Mouse (Mus musculus): ENCODE data around the gene Ctla2b. TPM values are rescaled to one million over a fixed set of nuclear protein-coding genes. Genes with fewer than 3 reads are reported as not detected.

Ctla2b gene
- total and polyA plus RNA-seq, 2 experiments from 2014 or later = 0.87 to 2.2 TPM

GRCm38 (mm10) chr13:60892301-60892700 is 4.9 kb downstream of the Ctla2b start:
- ATAC-seq (no peak), DNase-seq (no peak)
- Histone ChIP-seq H3K4me1 (ENCODE audit: insufficient read depth) (no peaks in the 10 kb centered on the region), H3K36me3 (ENCODE audit: insufficient read depth) (no peaks in the 10 kb centered on the region), H3K27me3 (ENCODE audit: insufficient read depth, low read length) (no peaks in the 10 kb centered on the region), H3K9ac (no peak overlapping the region), H3K9me3 (ENCODE audit: low read length) (0 out of 2 replicates have a peak, but pooled peaks cover 5% of the 10 kb centered on the region), H3K4me3 (ENCODE audit: low read depth, low read length) (no peak overlapping the region), H3K27ac (ENCODE audit: low read depth, low read length) (no peak overlapping the region), H3K4me2 (ENCODE audit: low read depth) (no peak overlapping the region)
- WGBS = 96% methylated on average over 1 of the region's 1 CpGs
- TF ChIP-seq CTCF (IDR thresholded peaks at IDR 0.05; ENCODE audit: low read depth) = no peak

- no peaks in the 10 kb centered on the region for H3K4me1 ChIP-seq (ENCODE audit: insufficient read depth)
- no peak within 1 kb of the TSS for H3K4me2 ChIP-seq (ENCODE audit: low read depth)
- H3K4me3 ChIP-seq (ENCODE audit: low read depth, low read length) = no peak within 1 kb of the TSS
- no peaks in the 10 kb centered on the region for H3K36me3 ChIP-seq (ENCODE audit: insufficient read depth)
- H3K9me3 ChIP-seq (ENCODE audit: low read length) = no peaks in the 10 kb centered on the region
- no peak within 1 kb of the TSS for H3K9ac ChIP-seq
- ATAC-seq (no peak), DNase-seq (no peak)
- no peak for TF ChIP-seq CTCF (IDR thresholded peaks at IDR 0.05; ENCODE audit: low read depth)
- WGBS = 67% methylated on average over 1 of the region's 1 CpGs
- H3K27me3 ChIP-seq (ENCODE audit: insufficient read depth, low read length) = no peaks in the 10 kb centered on the region
- H3K27ac ChIP-seq (ENCODE audit: low read depth, low read length) = no peak within 1 kb of the TSS
Measured at GRCm38 (mm10) chr13:60864281-60864680, 33.0 kb downstream of the Ctla2b start, which contains the start of gene 4930486L24Rik. Gene 4930486L24Rik (minus strand): TSS chr13:60864475.

GRCm38 (mm10) chr13:60848241-60849120 is 48.8 kb downstream of the Ctla2b start:
- DNase-seq (no peak), ATAC-seq (no peak)
- no peaks in the 10 kb centered on the region for H3K36me3 ChIP-seq (ENCODE audit: insufficient read depth)
- no peak overlapping the region for H3K4me3 ChIP-seq (ENCODE audit: low read depth, low read length)
- WGBS = 87% methylated on average over 4 of the region's 4 CpGs
- no peak for TF ChIP-seq CTCF (IDR thresholded peaks at IDR 0.05; ENCODE audit: low read depth)
- H3K9ac ChIP-seq = no peak overlapping the region
- H3K4me2 ChIP-seq (ENCODE audit: low read depth) = no peak overlapping the region
- no peaks in the 10 kb centered on the region for H3K27me3 ChIP-seq (ENCODE audit: insufficient read depth, low read length)
- H3K4me1 ChIP-seq (ENCODE audit: insufficient read depth) = no peaks in the 10 kb centered on the region
- no peaks in the 10 kb centered on the region for H3K9me3 ChIP-seq (ENCODE audit: low read length)
- no peak overlapping the region for H3K27ac ChIP-seq (ENCODE audit: low read depth, low read length)

Other genes with a start within 250 kb of the Ctla2b start
- not detected in 2 replicates for gene BC051665, start 111.1 kb downstream of the Ctla2b start, total RNA-seq (2014; rRNA removed)
- not detected in 2 replicates for gene BC051665, start 111.1 kb downstream of the Ctla2b start, polyA plus RNA-seq (2015; fragmentation: Nextera tagmentation; extraction: Ambion mirVana)
- gene Ctsll3, start 94.6 kb downstream of the Ctla2b start, total RNA-seq (2014; rRNA removed) = not detected in 2 replicates
- gene Ctsll3, start 94.6 kb downstream of the Ctla2b start, polyA plus RNA-seq (2015; fragmentation: Nextera tagmentation; extraction: Ambion mirVana) = not detected in 2 replicates
- 0.15 TPM in 1 of 2 replicates, not detected in the other for gene 4930486L24Rik, start 33.0 kb downstream of the Ctla2b start, total RNA-seq (2014; rRNA removed)
- gene 4930486L24Rik, start 33.0 kb downstream of the Ctla2b start, polyA plus RNA-seq (2015; fragmentation: Nextera tagmentation; extraction: Ambion mirVana) = not detected in 2 replicates
- not detected in 2 replicates for gene Gm49392, start 553 bp downstream of the Ctla2b start, total RNA-seq (2014; rRNA removed)
- gene Gm49392, start 553 bp downstream of the Ctla2b start, polyA plus RNA-seq (2015; fragmentation: Nextera tagmentation; extraction: Ambion mirVana) = not detected in 2 replicates
- not detected in 2 replicates for gene Tpbpb, start 7.4 kb upstream of the Ctla2b start, total RNA-seq (2014; rRNA removed)
- not detected in 2 replicates for gene Tpbpb, start 7.4 kb upstream of the Ctla2b start, polyA plus RNA-seq (2015; fragmentation: Nextera tagmentation; extraction: Ambion mirVana)
- not detected in 2 replicates for gene Gm49393, start 38.1 kb upstream of the Ctla2b start, total RNA-seq (2014; rRNA removed)
- not detected in 2 replicates for gene Gm49393, start 38.1 kb upstream of the Ctla2b start, polyA plus RNA-seq (2015; fragmentation: Nextera tagmentation; extraction: Ambion mirVana)
- gene Gm49391, start 39.1 kb upstream of the Ctla2b start, total RNA-seq (2014; rRNA removed) = 6.5 and 6.8 TPM in 2 replicates
- gene Gm49391, start 39.1 kb upstream of the Ctla2b start, polyA plus RNA-seq (2015; fragmentation: Nextera tagmentation; extraction: Ambion mirVana) = 0.69 and 1.2 TPM in 2 replicates
- 11.7 and 14.0 TPM in 2 replicates for gene Ctla2a, start 39.2 kb upstream of the Ctla2b start, total RNA-seq (2014; rRNA removed)
- 32.7 and 36.4 TPM in 2 replicates for gene Ctla2a, start 39.2 kb upstream of the Ctla2b start, polyA plus RNA-seq (2015; fragmentation: Nextera tagmentation; extraction: Ambion mirVana)
- gene Tpbpa, start 44.5 kb upstream of the Ctla2b start, total RNA-seq (2014; rRNA removed) = not detected in 2 replicates
- gene Tpbpa, start 44.5 kb upstream of the Ctla2b start, polyA plus RNA-seq (2015; fragmentation: Nextera tagmentation; extraction: Ambion mirVana) = not detected in 2 replicates
- not detected in 2 replicates for gene Ctsj, start 108.5 kb upstream of the Ctla2b start, total RNA-seq (2014; rRNA removed)
- not detected in 2 replicates for gene Ctsj, start 108.5 kb upstream of the Ctla2b start, polyA plus RNA-seq (2015; fragmentation: Nextera tagmentation; extraction: Ambion mirVana)
- gene Ctsq, start 143.2 kb upstream of the Ctla2b start, total RNA-seq (2014; rRNA removed) = not detected in 2 replicates
- not detected in 2 replicates for gene Ctsq, start 143.2 kb upstream of the Ctla2b start, polyA plus RNA-seq (2015; fragmentation: Nextera tagmentation; extraction: Ambion mirVana)

Data from forebrain, postnatal 0 days (tissue).